Comparison of ENCODE assay signal across 22 mouse cellular contexts in genomic region chr3:94374636-94375035, GRCm38 (mm10). TPM values are rescaled to one million over a fixed set of nuclear protein-coding genes. Genes with fewer than 3 reads are reported as not detected.
DNase-seq lines count a peak whose midpoint lies in the region; ATAC-seq and TF ChIP-seq lines count a peak whose summit lies in the region.
"Had no signal": no experiment of that assay in that cellular context is flagged by ENCODE, and none has a peak within 500 bp of the region (broad histone marks: within the 10 kb centered on the region; RNA-seq: fewer than 3 reads in every experiment).

No protein-coding gene starts in this region.

- DNase-seq in cerebellum, adult 9-11 months = peak; percentile 42
- no peak for DNase-seq in cerebellum, adult 18-20 months
- peak; percentile 75 for DNase-seq in kidney, adult 18-20 months
- DNase-seq in kidney, adult 9 months = peak; percentile 90
- DNase-seq in thymus, postnatal 14 days = peak; percentile 40
- DNase-seq in ovary, adult 18-20 months (ENCODE audit: low spot score) = no peak
- DNase-seq in forebrain, postnatal 0 days = no peak
- DNase-seq: adrenal gland, adult 8-10 months; heart, adult 11 months; layer of hippocampus, postnatal 36 days; liver; right cerebral cortex, postnatal 25 days had no signal

- H3K4me2 ChIP-seq in kidney, embryonic 14.5 days (replicated peaks; ENCODE audit: low read depth, low read length) = no peak overlapping the region
- H3K4me2 ChIP-seq in forebrain, postnatal 0 days (ENCODE audit: low read depth) = no peak overlapping the region
- H3K4me2 ChIP-seq: midbrain, embryonic 12.5 days; neural tube, embryonic 13.5 days had no signal

- no peaks in the 10 kb centered on the region for H3K36me3 ChIP-seq in kidney, embryonic 14.5 days (ENCODE audit: control insufficient read depth, insufficient read depth, low read length)
- no peaks in the 10 kb centered on the region for H3K36me3 ChIP-seq in forebrain, postnatal 0 days (ENCODE audit: insufficient read depth)
- H3K36me3 ChIP-seq: forebrain, embryonic 12.5 days; lung, embryonic 15.5 days; midbrain, embryonic 12.5 days; neural tube, embryonic 13.5 days had no signal

- no peak for TF ChIP-seq CTCF in forebrain, postnatal 0 days (IDR thresholded peaks at IDR 0.05; ENCODE audit: low read depth)

- no peak for ATAC-seq in kidney, embryonic 14.5 days (ENCODE audit: low FRiP score, low TSS enrichment)
- ATAC-seq in forebrain, postnatal 0 days = no peak
- ATAC-seq: hindbrain, postnatal 0 days had no signal

- no peak overlapping the region for H3K4me3 ChIP-seq in kidney, embryonic 14.5 days (ENCODE audit: low read length)
- no peak overlapping the region for H3K4me3 ChIP-seq in forebrain, postnatal 0 days (ENCODE audit: low read depth, low read length)
- H3K4me3 ChIP-seq: forebrain, embryonic 12.5 days; lung, embryonic 15.5 days; midbrain, embryonic 12.5 days; neural tube, embryonic 13.5 days had no signal

- 0 out of 2 replicates have a peak, but pooled peaks cover 2% of the 10 kb centered on the region for H3K27me3 ChIP-seq in kidney, embryonic 14.5 days (ENCODE audit: control insufficient read depth, insufficient read depth, low read length)
- no peaks in the 10 kb centered on the region for H3K27me3 ChIP-seq in forebrain, postnatal 0 days (ENCODE audit: insufficient read depth, low read length)
- H3K27me3 ChIP-seq: lung, embryonic 15.5 days had no signal

- H3K4me1 ChIP-seq in kidney, embryonic 14.5 days (ENCODE audit: control insufficient read depth, insufficient read depth, low read length) = peaks cover 7% of the 10 kb centered on the region
- 0 out of 2 replicates have a peak, but pooled peaks cover 4% of the 10 kb centered on the region for H3K4me1 ChIP-seq in forebrain, postnatal 0 days (ENCODE audit: insufficient read depth)

- no peak overlapping the region for H3K9ac ChIP-seq in kidney, embryonic 14.5 days (ENCODE audit: low read depth, low read length)
- no peak overlapping the region for H3K9ac ChIP-seq in forebrain, postnatal 0 days
- H3K9ac ChIP-seq: forebrain, embryonic 12.5 days; lung, embryonic 15.5 days; midbrain, embryonic 12.5 days; neural tube, embryonic 13.5 days had no signal

- H3K9me3 ChIP-seq in kidney, embryonic 14.5 days (ENCODE audit: control insufficient read depth, low read length) = no peaks in the 10 kb centered on the region
- H3K9me3 ChIP-seq in forebrain, postnatal 0 days (ENCODE audit: low read length) = no peaks in the 10 kb centered on the region
- H3K9me3 ChIP-seq: forebrain, embryonic 12.5 days; lung, embryonic 15.5 days; midbrain, embryonic 12.5 days; neural tube, embryonic 13.5 days had no signal

- H3K27ac ChIP-seq in kidney, embryonic 14.5 days (ENCODE audit: low read depth, low read length) = no peak overlapping the region
- no peak overlapping the region for H3K27ac ChIP-seq in forebrain, postnatal 0 days (ENCODE audit: low read depth, low read length)
- H3K27ac ChIP-seq: forebrain, embryonic 12.5 days; macrophage; midbrain, embryonic 12.5 days; neural tube, embryonic 13.5 days had no signal

RNA-seq across cellular contexts. Expression of gene Rorc, which starts 2.0 kb away (rescaled TPM):
- polyA plus RNA-seq in kidney, embryonic 14.5 days (2014; fragmentation: Nextera tagmentation; extraction: Ambion mirVana) = 3.4 and 6.1 TPM in 2 replicates
- 0.29 and 0.46 TPM in 2 replicates for total RNA-seq in forebrain, postnatal 0 days (2014; rRNA removed)
- 0.25 and 0.27 TPM in 2 replicates for polyA plus RNA-seq in forebrain, postnatal 0 days (2015; fragmentation: Nextera tagmentation; extraction: Ambion mirVana)
- polyA plus RNA-seq: macrophage had no signal

RNA-seq across cellular contexts. Expression of gene C2cd4d, which starts 12.4 kb away (rescaled TPM):
- polyA plus RNA-seq in kidney, embryonic 14.5 days (2014; fragmentation: Nextera tagmentation; extraction: Ambion mirVana) = 1.0 and 1.5 TPM in 2 replicates
- 0.62 and 3.0 TPM in 2 replicates for total RNA-seq in forebrain, postnatal 0 days (2014; rRNA removed)
- 1.7 TPM in 2 replicates for polyA plus RNA-seq in forebrain, postnatal 0 days (2015; fragmentation: Nextera tagmentation; extraction: Ambion mirVana)
- total RNA-seq: hematopoietic stem cell, adult 5-6 weeks; layer of hippocampus, postnatal 36 days had no signal
- polyA plus RNA-seq: macrophage had no signal

RNA-seq across cellular contexts. Expression of gene Lingo4, which starts 23.7 kb away (rescaled TPM):
- 0.17 and 0.24 TPM in 2 replicates for polyA plus RNA-seq in kidney, embryonic 14.5 days (2014; fragmentation: Nextera tagmentation; extraction: Ambion mirVana)
- total RNA-seq in forebrain, postnatal 0 days (2014; rRNA removed) = 1.0 TPM in 2 replicates
- 0.43 and 1.2 TPM in 2 replicates for polyA plus RNA-seq in forebrain, postnatal 0 days (2015; fragmentation: Nextera tagmentation; extraction: Ambion mirVana)
- total RNA-seq: hematopoietic stem cell, adult 5-6 weeks had no signal
- polyA plus RNA-seq: macrophage had no signal

RNA-seq across cellular contexts. Expression of gene Them5, which starts 32.7 kb away (rescaled TPM):
- polyA plus RNA-seq in kidney, embryonic 14.5 days (2014; fragmentation: Nextera tagmentation; extraction: Ambion mirVana) = not detected in 2 replicates
- not detected in 2 replicates for total RNA-seq in forebrain, postnatal 0 days (2014; rRNA removed)
- 0.11 TPM in 1 of 2 replicates, not detected in the other for polyA plus RNA-seq in forebrain, postnatal 0 days (2015; fragmentation: Nextera tagmentation; extraction: Ambion mirVana)
- total RNA-seq: adrenal gland, adult 8-10 months; hematopoietic stem cell, adult 5-6 weeks; hindbrain, postnatal 0 days; layer of hippocampus, postnatal 36 days; left cerebral cortex, postnatal 25 days had no signal
- polyA plus RNA-seq: heart, embryonic 14.5 days; macrophage; midbrain, embryonic 12.5 days; neural tube, embryonic 13.5 days had no signal

RNA-seq across cellular contexts. Expression of gene Tdrkh, which starts 38.4 kb away (rescaled TPM):
- 13.1 and 13.3 TPM in 2 replicates for polyA plus RNA-seq in kidney, embryonic 14.5 days (2014; fragmentation: Nextera tagmentation; extraction: Ambion mirVana)
- 9.8 and 13.6 TPM in 2 replicates for total RNA-seq in forebrain, postnatal 0 days (2014; rRNA removed)
- 43.8 and 49.2 TPM in 2 replicates for polyA plus RNA-seq in forebrain, postnatal 0 days (2015; fragmentation: Nextera tagmentation; extraction: Ambion mirVana)

Comparison
In these comparisons a context has a peak if more than half of its experiments do, and no peak if none do; other contexts are left out.
1. DNase-seq: peak in cerebellum, adult 9-11 months (single experiment), kidney, adult 18-20 months (single experiment), kidney, adult 9 months (single experiment) and thymus, postnatal 14 days (single experiment); none in cerebellum, adult 18-20 months (0 of 2), ovary, adult 18-20 months (single experiment) and forebrain, postnatal 0 days (single experiment).